ENCODE assay signal across 8 mouse cellular contexts in genomic region chr1:133891489-133891888, GRCm38 (mm10). TPM values are rescaled to one million over a fixed set of nuclear protein-coding genes. Genes with fewer than 3 reads are reported as not detected.
DNase-seq lines count a peak whose midpoint lies in the region; ATAC-seq and TF ChIP-seq lines count a peak whose summit lies in the region.

No protein-coding gene starts in this region.

- no peak overlapping the region for H3K4me3 ChIP-seq in heart, embryonic 16.5 days (ENCODE audit: low read length)
- no peak overlapping the region for H3K4me3 ChIP-seq in limb, embryonic 10.5 days
- H3K4me3 ChIP-seq in stomach, postnatal 0 days (ENCODE audit: low read depth, low read length) = no peak overlapping the region

- H3K9me3 ChIP-seq in heart, embryonic 16.5 days (replicated peaks; ENCODE audit: control insufficient read depth, low read length) = no peaks in the 10 kb centered on the region
- H3K9me3 ChIP-seq in limb, embryonic 10.5 days (replicated peaks) = no peaks in the 10 kb centered on the region
- H3K9me3 ChIP-seq in stomach, postnatal 0 days (ENCODE audit: control insufficient read depth, low read length) = no peaks in the 10 kb centered on the region

- peak overlapping the region; percentile 25; the same call in 1 of the 2 replicates for H3K4me2 ChIP-seq in heart, embryonic 16.5 days (ENCODE audit: low read depth, low read length)
- H3K4me2 ChIP-seq in stomach, postnatal 0 days (replicated peaks; ENCODE audit: low read depth) = 0 out of 2 replicates have a peak overlapping the region, but pooled peaks have one; percentile 1

- ATAC-seq in heart, embryonic 16.5 days (replicated peaks; ENCODE audit: extremely low read depth, insufficient read depth, low FRiP score) = peak; percentile 59
- ATAC-seq in stomach, postnatal 0 days (ENCODE audit: low FRiP score, low TSS enrichment) = no peak

- no peaks in the 10 kb centered on the region for H3K36me3 ChIP-seq in heart, embryonic 16.5 days (ENCODE audit: control insufficient read depth, insufficient read depth)
- no peaks in the 10 kb centered on the region for H3K36me3 ChIP-seq in limb, embryonic 10.5 days
- H3K36me3 ChIP-seq in stomach, postnatal 0 days (ENCODE audit: control insufficient read depth, insufficient read depth, low read length) = no peaks in the 10 kb centered on the region

- TF ChIP-seq EP300 in stomach, postnatal 0 days (optimal IDR thresholded peaks at IDR 0.05) = no peak

- no peak for TF ChIP-seq POLR2A in brain, embryonic 14.5 days (IDR thresholded peaks at IDR 0.05; ENCODE audit: borderline replicate concordance, extremely low read depth, insufficient read depth, insufficient read length, poor library complexity, severe bottlenecking)

- TF ChIP-seq CTCF in brain, embryonic 14.5 days (IDR thresholded peaks at IDR 0.05; ENCODE audit: borderline replicate concordance, extremely low read depth, insufficient read depth, insufficient read length) = no peak
- TF ChIP-seq CTCF in stomach, postnatal 0 days (IDR thresholded peaks at IDR 0.05; ENCODE audit: low read depth) = no peak

- H3K27ac ChIP-seq in heart, embryonic 16.5 days (ENCODE audit: low read length) = peak overlapping the region; percentile 73
- peak overlapping the region; percentile 58; the same call in 1 of the 2 replicates for H3K27ac ChIP-seq in limb, embryonic 10.5 days
- no peak overlapping the region for H3K27ac ChIP-seq in stomach, postnatal 0 days (replicated peaks)

- peaks cover 50% of the 10 kb centered on the region for H3K4me1 ChIP-seq in heart, embryonic 16.5 days (ENCODE audit: control insufficient read depth, insufficient read depth, low read length)
- peaks cover 62% of the 10 kb centered on the region for H3K4me1 ChIP-seq in limb, embryonic 10.5 days
- peaks cover 7% of the 10 kb centered on the region for H3K4me1 ChIP-seq in stomach, postnatal 0 days (replicated peaks; ENCODE audit: control insufficient read depth, insufficient read depth)

- 2% methylated on average over 5 of the region's 5 CpGs for WGBS in heart, embryonic 16.5 days
- WGBS in limb, embryonic 10.5 days = 22% methylated on average over 5 of the region's 5 CpGs
- WGBS in stomach, postnatal 0 days = 42% methylated on average over 5 of the region's 5 CpGs

- H3K27me3 ChIP-seq in heart, embryonic 16.5 days (ENCODE audit: control insufficient read depth, insufficient read depth, low read length) = no peaks in the 10 kb centered on the region
- H3K27me3 ChIP-seq in limb, embryonic 10.5 days (ENCODE audit: low read depth, poor library complexity, severe bottlenecking) = peaks cover 39% of the 10 kb centered on the region
- no peaks in the 10 kb centered on the region for H3K27me3 ChIP-seq in stomach, postnatal 0 days (ENCODE audit: control insufficient read depth, insufficient read depth, low read length)

- H3K9ac ChIP-seq in heart, embryonic 16.5 days (ENCODE audit: low read length) = peak overlapping the region; percentile 44
- no peak overlapping the region for H3K9ac ChIP-seq in stomach, postnatal 0 days (ENCODE audit: low read length)

- peak; percentile 90 for DNase-seq in 416B (ENCODE audit: low read depth)
- DNase-seq in brain, embryonic 14.5 days (ENCODE audit: low read depth) = peak; percentile 46
- no peak for DNase-seq in limb, embryonic 10.5 days (ENCODE audit: low spot score)
- DNase-seq in stomach, postnatal 0 days (ENCODE audit: low spot score) = no peak
- DNase-seq in left cerebral cortex, adult 18-20 months (ENCODE audit: low spot score in 2 of 2) = no peak
- no peak for DNase-seq in layer of hippocampus, postnatal 10 days (ENCODE audit: low spot score in 2 of 2)
- DNase-seq in natural killer cell, adult 2 months (ENCODE audit: low spot score in 2 of 2) = no peak

RNA-seq across cellular contexts. Expression of gene Optc, which starts 16.3 kb away (rescaled TPM):
- 9.0 and 9.2 TPM in 2 replicates for polyA plus RNA-seq in brain, embryonic 14.5 days (2012; rRNA removed)
- 0.28 and 0.36 TPM in 2 replicates for polyA plus RNA-seq in heart, embryonic 16.5 days (2015; fragmentation: Nextera tagmentation; extraction: Ambion mirVana)
- 0.24 and 0.41 TPM in 2 replicates for polyA plus RNA-seq in limb, embryonic 10.5 days (2016; fragmentation: Nextera tagmentation; extraction: Ambion mirVana)
- 1.3 and 1.6 TPM in 2 replicates for polyA plus RNA-seq in stomach, postnatal 0 days (2015; fragmentation: Nextera tagmentation; extraction: Ambion mirVana)
- 1 to 10 TPM in 1 of 2 experiments, under 1 TPM in 1; 0.75 to 1.6 TPM for total RNA-seq in left cerebral cortex, adult 18-20 months (2021)
- total RNA-seq in layer of hippocampus, postnatal 10 days (2021) = 1 to 10 TPM in 1 of 2 experiments, under 1 TPM in 1; 0.94 to 1.1 TPM

RNA-seq across cellular contexts. Expression of gene Prelp, which starts 29.7 kb away (rescaled TPM):
- 3.1 and 8.2 TPM in 2 replicates for polyA plus RNA-seq in brain, embryonic 14.5 days (2012; rRNA removed)
- 4.4 and 5.6 TPM in 2 replicates for polyA plus RNA-seq in heart, embryonic 16.5 days (2015; fragmentation: Nextera tagmentation; extraction: Ambion mirVana)
- polyA plus RNA-seq in limb, embryonic 10.5 days (2016; fragmentation: Nextera tagmentation; extraction: Ambion mirVana) = 0.18 and 0.56 TPM in 2 replicates
- 4.7 and 5.3 TPM in 2 replicates for polyA plus RNA-seq in stomach, postnatal 0 days (2015; fragmentation: Nextera tagmentation; extraction: Ambion mirVana)
- total RNA-seq in left cerebral cortex, adult 18-20 months (2021) = 10 to 100 TPM; 12.1 to 13.1 TPM
- 1 to 10 TPM; 4.1 to 4.6 TPM for total RNA-seq in layer of hippocampus, postnatal 10 days (2021)

Comparison
In these comparisons a context has a peak if more than half of its experiments do, and no peak if none do; other contexts are left out.
1. DNase-seq: peak in 416B (single experiment) and brain, embryonic 14.5 days (single experiment); none in limb, embryonic 10.5 days (single experiment), stomach, postnatal 0 days (single experiment), left cerebral cortex, adult 18-20 months (0 of 2), layer of hippocampus, postnatal 10 days (0 of 2) and natural killer cell, adult 2 months (0 of 2).